Mouse (Mus musculus) spleen, postnatal 36 days (tissue): Measurements from ENCODE around the gene Gm47841.

Experiments
- DNase-seq, 2 experiments: peaks; one replicate each; pipeline ENCODE4 v3.0.0; 2022; ENCODE audit warnings: low spot score in 2 of 2, mixed read lengths in 1 of 2

Gene Gm47841

GRCm38 (mm10) chr15:101047194-101047555 lies at the start of gene Gm47841:
Gene Gm47841, minus strand, starts transcription at chr15:101047397.
- no peak for DNase-seq

DNA sequence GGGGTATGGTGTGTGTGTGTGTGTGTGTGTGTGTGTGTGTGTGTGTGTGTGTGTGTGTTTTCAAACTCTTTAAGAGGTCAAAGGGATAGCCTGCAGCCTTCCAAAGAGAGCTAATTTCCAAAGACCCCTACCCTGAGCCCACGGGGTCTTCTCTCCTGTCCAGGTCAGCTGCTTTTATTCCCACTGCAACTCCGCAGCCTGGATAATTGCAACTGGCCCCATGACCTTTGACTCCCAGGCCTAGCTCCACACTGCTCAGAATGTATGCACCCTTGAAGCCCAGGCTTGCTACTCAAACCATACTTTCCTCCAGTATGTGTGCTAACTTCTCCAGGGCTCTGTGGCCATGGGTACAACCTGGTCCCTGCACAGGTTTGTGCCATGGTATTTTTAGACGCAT lies 48.2 kb upstream of the Gm47841 start:
- DNase-seq: no peak

- DNase-seq: no peak
Observed at GRCm38 (mm10) chr15:101094979-101095378, 47.8 kb upstream of the Gm47841 start.

DNA sequence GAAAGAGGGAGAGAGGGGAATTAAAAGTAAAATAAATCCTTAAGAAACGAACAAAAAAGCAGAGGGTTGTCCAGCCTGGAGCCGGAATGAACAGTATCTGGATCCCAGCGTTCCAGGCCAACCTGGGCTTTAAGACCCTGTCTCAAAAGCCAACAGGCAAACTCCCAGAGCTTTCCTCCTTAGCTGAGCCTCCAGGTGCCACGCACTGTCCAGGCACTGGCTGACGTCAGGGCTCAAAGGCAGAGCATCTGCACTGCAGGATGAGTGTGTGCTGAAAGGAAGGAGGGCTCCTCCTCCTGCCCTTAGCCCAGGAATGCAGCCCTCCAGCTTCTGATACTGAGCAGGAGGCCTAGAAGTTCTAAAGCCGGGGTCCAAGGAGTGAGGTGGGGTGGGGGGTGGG lies 46.8 kb upstream of the Gm47841 start:
- DNase-seq: no peak

GRCm38 (mm10) chr15:101092829-101093648 lies 45.8 kb upstream of the Gm47841 start:
- no peak for DNase-seq

- DNase-seq: no peak
Observed at GRCm38 (mm10) chr15:101092121-101092828, 45.1 kb upstream of the Gm47841 start.

GRCm38 (mm10) chr15:101091551-101091950 lies 44.4 kb upstream of the Gm47841 start:
- no peak for DNase-seq

DNA sequence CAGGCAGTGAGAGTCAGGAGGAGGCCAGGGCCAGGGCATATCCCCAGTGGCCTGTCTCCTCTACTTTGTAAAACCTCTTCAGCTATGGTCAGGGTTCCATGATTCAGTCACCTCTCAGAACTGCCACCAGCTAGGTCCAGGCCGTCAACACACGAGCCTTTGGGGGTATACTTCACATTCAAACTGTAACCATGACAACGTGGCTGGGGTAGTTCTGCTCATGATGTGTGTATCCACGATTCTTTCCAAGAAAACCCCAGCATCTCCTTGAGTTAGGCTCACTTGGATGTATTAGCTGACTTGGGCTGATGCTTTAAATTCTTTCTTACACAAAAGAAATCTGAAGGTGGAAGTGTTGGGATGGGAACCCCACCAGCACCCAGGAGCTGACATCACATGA lies 41.1 kb upstream of the Gm47841 start:
- no peak for DNase-seq

DNA sequence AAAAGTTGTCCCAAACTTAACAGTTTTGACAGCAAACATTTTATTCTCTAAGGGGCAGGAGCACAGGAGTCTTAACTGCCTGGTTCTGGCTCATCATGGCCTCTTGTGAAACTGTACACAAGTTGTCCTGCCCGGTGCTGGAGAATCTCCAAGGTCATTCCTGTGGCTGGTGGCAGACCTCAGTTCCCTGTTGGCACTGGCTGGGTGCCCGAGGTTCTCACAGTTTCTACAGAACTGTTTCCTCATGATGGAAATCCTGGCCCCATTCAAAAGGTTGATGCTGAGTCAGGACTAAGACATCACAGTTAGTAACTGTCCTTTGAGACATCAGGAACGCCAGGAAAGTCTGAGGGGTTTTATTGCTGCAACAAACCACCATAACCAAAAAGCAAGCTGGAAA lies 39.8 kb upstream of the Gm47841 start:
- DNase-seq: no peak

- DNase-seq: no peak
Observed at GRCm38 (mm10) chr15:101086451-101086850, 39.3 kb upstream of the Gm47841 start.

- DNase-seq: no peak
Observed at GRCm38 (mm10) chr15:101084499-101084898, 37.3 kb upstream of the Gm47841 start.

DNA sequence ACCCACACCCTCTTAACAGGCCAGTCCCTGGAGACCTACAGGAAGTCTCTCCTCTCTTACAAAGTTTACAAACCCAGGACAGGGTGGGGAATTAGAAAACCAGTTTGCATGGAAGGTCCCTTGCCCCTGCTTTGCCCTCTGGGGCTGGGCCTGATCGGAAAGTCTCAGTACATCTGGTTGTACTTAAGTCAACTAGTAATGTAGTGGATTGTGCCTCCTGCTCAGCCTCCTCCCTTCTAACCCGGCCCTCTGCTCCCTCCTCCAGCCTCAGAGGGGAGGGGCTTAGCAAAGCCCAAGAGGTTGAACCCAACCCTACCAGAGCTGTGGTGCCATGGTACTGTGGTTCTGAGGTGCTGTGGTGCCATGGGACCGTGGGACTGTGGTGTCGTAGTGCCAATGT lies 35.0 kb upstream of the Gm47841 start:
- no peak for DNase-seq

DNA sequence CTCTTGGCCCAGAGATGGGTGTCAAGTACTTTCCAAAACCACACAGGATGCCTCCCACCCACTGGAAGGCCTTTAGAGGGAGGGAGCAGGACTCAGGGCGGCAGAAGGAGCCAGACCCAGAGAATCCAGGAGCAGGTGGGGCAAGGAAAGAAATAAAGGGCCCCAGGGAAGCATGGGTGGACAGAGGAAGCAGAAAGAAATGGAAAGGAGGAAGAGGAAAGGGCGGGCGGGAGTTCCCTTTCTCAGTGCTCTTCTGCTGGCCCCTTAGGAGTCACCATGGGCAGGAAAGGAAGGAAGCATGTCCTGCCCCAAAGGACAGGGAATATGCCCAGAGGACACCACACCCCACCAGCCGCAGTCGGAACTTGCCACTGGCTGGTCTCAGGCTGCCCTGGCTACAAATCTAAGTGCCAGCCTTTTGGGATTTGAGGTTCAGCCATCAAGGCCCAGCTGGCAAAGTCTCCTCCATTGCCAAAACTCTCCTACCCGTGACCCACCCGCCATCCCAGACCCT lies 33.9 kb upstream of the Gm47841 start:
- DNase-seq: no peak

- no peak for DNase-seq
Observed at GRCm38 (mm10) chr15:101080031-101080520, 32.9 kb upstream of the Gm47841 start.

DNA sequence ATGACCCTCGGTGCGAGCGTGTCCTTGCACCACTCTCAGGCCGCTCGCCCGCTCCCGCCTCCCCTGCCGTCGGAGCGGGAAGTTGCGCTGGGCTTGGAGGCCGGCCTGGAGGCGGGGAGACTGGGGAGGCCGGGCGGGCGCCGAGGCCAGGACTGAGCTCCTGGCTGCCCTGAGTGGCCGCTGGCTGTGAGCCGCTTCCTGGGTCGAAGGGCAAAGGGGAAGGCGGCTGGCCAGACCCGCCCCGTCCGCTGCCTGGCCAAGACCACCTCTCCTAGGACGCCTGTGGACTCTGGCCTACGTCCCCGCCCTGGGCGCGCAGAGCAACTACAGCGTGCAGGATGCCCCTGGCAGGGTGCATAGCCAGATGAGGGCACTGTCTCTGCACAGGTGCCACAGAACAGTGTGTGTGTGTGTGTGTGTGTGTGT lies 31.5 kb upstream of the Gm47841 start:
- peak; percentile 40 to 55 for DNase-seq

DNA sequence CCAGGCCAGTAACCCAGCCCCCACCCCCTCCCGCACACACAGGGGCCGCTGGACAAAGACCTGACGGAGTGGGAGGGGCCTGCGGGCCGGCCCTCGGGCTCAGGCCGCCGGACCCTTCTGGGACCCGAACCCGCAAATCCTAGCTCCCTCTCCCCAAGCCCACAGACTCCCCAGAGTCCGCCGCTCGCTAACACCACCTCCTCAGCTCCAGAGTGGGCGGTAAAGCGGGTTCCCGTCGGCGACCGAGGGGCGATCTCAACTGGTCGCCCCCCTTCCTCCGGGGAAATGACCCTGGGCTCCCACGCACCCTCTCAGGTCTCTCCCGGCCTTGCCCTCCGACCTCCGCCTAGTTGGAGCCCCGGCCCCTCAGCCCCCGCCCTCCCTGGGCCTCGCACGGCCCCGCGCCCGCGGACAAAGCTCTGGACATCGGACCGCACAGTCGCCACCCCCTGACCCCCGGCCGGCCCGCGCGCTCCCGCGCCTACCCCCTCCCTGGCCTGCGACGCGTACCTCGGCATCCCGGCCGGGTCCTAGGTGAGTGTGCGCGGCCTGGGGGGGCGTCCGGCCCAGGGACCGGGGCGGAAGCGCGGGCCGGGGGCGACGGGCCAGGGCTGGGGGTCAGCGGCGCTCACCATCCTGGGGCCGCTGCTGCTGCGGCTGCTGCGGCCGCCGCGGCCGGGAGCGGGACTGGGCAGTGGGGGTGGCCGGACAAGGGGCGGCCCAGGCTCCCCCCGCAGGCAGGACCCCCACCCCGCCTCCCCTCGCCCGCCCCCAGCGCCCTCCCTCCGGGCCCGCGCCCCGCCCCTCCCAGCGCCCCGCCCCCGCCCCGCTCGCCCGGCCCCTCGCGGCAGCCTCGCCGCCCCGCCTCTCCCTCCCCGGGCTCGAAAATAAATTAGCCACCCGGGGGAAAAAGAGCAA lies 30.9 kb upstream of the Gm47841 start, which contains the start of gene Fignl2:
Gene Fignl2, minus strand, starts transcription at position 755 of the 918 bp plus-strand sequence.
- DNase-seq: no peak

- DNase-seq: no peak
Observed at GRCm38 (mm10) chr15:101077001-101077812, 30.0 kb upstream of the Gm47841 start.

GRCm38 (mm10) chr15:101076071-101077000 lies 29.1 kb upstream of the Gm47841 start:
- DNase-seq: no peak

- no peak for DNase-seq
Observed at GRCm38 (mm10) chr15:101075656-101076055, 28.5 kb upstream of the Gm47841 start.

- DNase-seq: no peak
Observed at GRCm38 (mm10) chr15:101075150-101075549, 28.0 kb upstream of the Gm47841 start.
